Mouse (Mus musculus) adrenal gland, postnatal 0 days (tissue): ENCODE results near the gene Wfdc5. TPM values are rescaled to one million over a fixed set of nuclear protein-coding genes. Genes with fewer than 3 reads are reported as not detected.

Experiments
- polyA plus RNA-seq: library from polyadenylated mRNA; unstranded; fragments of >200 nt; fragmentation: Nextera tagmentation; extraction: Ambion mirVana; gene quantifications from 2 replicates; pipeline ENCODE4 v1.2.1, GENCODE M21; 2015

Wfdc5 gene
- 0.09 TPM in 1 of 2 replicates, not detected in the other for polyA plus RNA-seq

GRCm38 (mm10) chr2:164182692-164183255 is at the start of gene Wfdc5:
Wfdc5 (minus strand) TSS chr2:164182742.

GRCm38 (mm10) chr2:164221522-164221921 is 39.0 kb upstream of the Wfdc5 start, which contains the start of gene Wfdc15b:
Wfdc15b (minus strand) TSS chr2:164221660.

DNA sequence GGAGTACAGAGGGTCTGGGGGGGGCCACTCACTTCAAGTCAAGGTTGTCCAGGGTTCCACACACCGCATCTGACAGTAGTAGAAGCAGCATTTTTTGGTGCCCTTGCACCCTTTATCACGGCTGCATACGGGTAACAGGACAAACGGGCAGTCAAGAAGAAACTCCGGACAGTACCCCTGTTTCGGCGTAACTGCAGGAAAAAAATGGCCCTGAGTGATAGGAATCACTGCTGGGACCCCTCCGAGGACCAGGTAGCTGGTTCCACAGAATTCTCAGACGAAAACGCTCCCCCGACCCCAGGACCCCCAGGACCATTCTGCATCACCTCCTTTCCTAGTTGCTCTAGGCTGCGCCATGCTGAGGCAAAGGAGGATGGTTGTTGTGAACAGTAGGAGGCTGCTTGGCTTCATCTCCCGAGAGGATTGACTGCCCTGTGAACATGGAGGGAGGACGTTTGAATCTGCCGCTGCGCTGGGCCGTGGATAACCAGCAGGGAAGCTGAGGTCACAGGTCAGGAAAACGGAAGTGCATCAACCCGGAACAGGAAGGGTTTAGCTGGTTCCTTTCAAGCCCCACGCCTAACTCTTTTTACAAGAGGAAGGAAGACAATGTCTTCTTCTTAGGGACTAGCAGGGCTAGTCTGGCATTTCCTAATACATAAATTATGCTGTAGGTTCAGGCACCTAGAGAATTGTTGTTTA is 17.2 kb upstream of the Wfdc5 start, which contains the start of gene Wfdc15a:
Gene Wfdc15a, minus strand, starts transcription at position 505 of the 702 bp plus-strand sequence.

DNA sequence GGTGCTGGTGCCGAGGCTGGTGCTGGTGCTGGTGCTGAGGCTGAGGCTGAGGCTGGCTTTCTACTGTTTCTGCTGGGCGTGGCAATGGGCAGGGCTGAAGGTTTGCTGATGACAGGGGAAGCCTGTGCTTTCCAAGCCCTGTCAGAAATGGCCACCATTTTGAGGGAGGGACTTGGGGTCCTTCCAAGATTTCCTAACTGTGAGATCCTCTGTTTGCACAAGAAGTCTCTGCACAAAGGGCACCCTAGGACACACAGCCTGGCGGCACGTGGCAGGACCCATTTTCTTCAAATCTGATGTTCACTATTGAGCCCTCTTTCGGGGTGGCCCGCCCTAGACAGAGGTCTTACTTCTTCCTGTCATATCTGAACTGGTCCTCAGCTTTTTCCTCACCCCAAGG is 8.0 kb upstream of the Wfdc5 start, which contains the start of gene Wfdc12:
Gene Wfdc12, minus strand, starts transcription at position 33 of the 400 bp plus-strand sequence.

DNA sequence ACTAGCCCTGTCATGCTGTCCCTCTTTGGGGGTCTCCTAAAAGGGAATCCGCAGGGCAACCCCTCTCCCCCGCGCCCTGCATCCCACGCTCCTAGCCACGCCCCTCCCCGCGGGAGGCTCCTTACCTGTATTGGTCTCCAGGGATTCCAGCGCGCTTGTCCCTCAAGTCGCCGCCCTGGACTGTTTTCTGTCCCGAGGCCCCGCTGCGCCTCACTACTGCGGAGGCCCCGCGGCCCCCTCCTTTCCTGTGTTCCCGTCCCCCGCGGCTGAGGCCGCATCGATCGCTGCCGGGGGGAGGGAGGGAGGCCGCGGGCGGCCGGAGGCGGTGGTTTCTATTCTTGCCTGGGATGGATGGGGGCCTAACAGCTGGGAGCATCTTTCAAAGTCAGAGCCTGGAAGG is 11.6 kb downstream of the Wfdc5 start, which contains the start of gene Kcns1:
Gene Kcns1, minus strand, starts transcription at position 212 of the 400 bp plus-strand sequence.

Other genes with a start within 250 kb of the Wfdc5 start
- 229 and 252 TPM in 2 replicates for gene Ywhab, start 187.8 kb downstream of the Wfdc5 start, polyA plus RNA-seq
- gene Pabpc1l, start 157.3 kb downstream of the Wfdc5 start, polyA plus RNA-seq = 3.4 and 4.4 TPM in 2 replicates
- 10.2 and 10.4 TPM in 2 replicates for gene Stk4, start 112.4 kb downstream of the Wfdc5 start, polyA plus RNA-seq
- gene Tomm34, start 111.6 kb downstream of the Wfdc5 start, polyA plus RNA-seq = 31.1 and 47.5 TPM in 2 replicates
- 0.23 TPM in 1 of 2 replicates, not detected in the other for gene Kcns1, start 11.6 kb downstream of the Wfdc5 start, polyA plus RNA-seq
- gene Wfdc12, start 7.9 kb upstream of the Wfdc5 start, polyA plus RNA-seq = 0.33 and 1.1 TPM in 2 replicates
- gene Wfdc15a, start 17.4 kb upstream of the Wfdc5 start, polyA plus RNA-seq = 0.41 TPM in 1 of 2 replicates, not detected in the other
- 2.6 and 3.9 TPM in 2 replicates for gene Wfdc15b, start 38.9 kb upstream of the Wfdc5 start, polyA plus RNA-seq
- not detected in 2 replicates for gene Svs2, start 55.7 kb upstream of the Wfdc5 start, polyA plus RNA-seq
- not detected in 2 replicates for gene Svs3b, start 73.9 kb upstream of the Wfdc5 start, polyA plus RNA-seq
- gene Svs4, start 95.7 kb upstream of the Wfdc5 start, polyA plus RNA-seq = not detected in 2 replicates
- gene Svs3a, start 106.5 kb upstream of the Wfdc5 start, polyA plus RNA-seq = not detected in 2 replicates
- not detected in 2 replicates for gene Svs6, start 134.0 kb upstream of the Wfdc5 start, polyA plus RNA-seq
- gene Svs5, start 150.0 kb upstream of the Wfdc5 start, polyA plus RNA-seq = 0.23 TPM in 1 of 2 replicates, not detected in the other
- gene Slpi, start 206.4 kb upstream of the Wfdc5 start, polyA plus RNA-seq = 86.2 and 166 TPM in 2 replicates
- gene Rbpjl, start 220.4 kb upstream of the Wfdc5 start, polyA plus RNA-seq = 0.21 and 0.22 TPM in 2 replicates
- gene Matn4, start 222.4 kb upstream of the Wfdc5 start, polyA plus RNA-seq = 3.6 and 5.5 TPM in 2 replicates